Mouse (Mus musculus) liver, adult 2 months (tissue): Measurements from ENCODE around the gene Ccdc169.

Experiments
- CTCF ChIP-seq: fragments of 200-500 bp; IDR thresholded peaks from 2 replicates; pipeline ENCODE4 v1.5.1; 2011; ENCODE audit warnings: low read depth, low read length, control low read depth
- POLR2A ChIP-seq: fragments of 200-500 bp; IDR thresholded peaks from 2 replicates; pipeline ENCODE4 v1.6.1; 2011; ENCODE audit warnings: low read length, control low read depth; ENCODE audit not compliant: insufficient read depth; ENCODE audit errors: extremely low read depth

- TF ChIP-seq CTCF (no peak), POLR2A (no peak)
Observed at GRCm38 (mm10) chr3:55119275-55119898, 17.8 kb upstream of the Ccdc169 start.
